9 mouse cellular contexts compared by ENCODE assay signal in genomic region chr1:195241496-195241895, GRCm38 (mm10).
DNase-seq lines count a peak whose midpoint lies in the region; ATAC-seq lines count a peak whose summit lies in the region.
"Had no signal": no experiment of that assay in that cellular context is flagged by ENCODE, and none has a peak within 500 bp of the region (broad histone marks: within the 10 kb centered on the region; RNA-seq: fewer than 3 reads in every experiment).

No protein-coding gene starts in this region.

- 4% methylated on average over 30 of the region's 30 CpGs for WGBS in hindbrain, embryonic 11.5 days
- WGBS in hindbrain, embryonic 13.5 days, result 4% methylated on average over 30 of the region's 30 CpGs

- intact Hi-C loops in heart, postnatal 36 days (cut with DNase I), result no loop called here
- intact Hi-C loops in left cerebral cortex, postnatal 14 days (cut with DNase I), result no loop called here

- H3K9ac ChIP-seq in hindbrain, embryonic 11.5 days (ENCODE audit: low read depth, low read length), result no peak overlapping the region
- no peak overlapping the region for H3K9ac ChIP-seq in hindbrain, embryonic 13.5 days
- H3K9ac ChIP-seq: embryonic facial prominence, embryonic 12.5 days had no signal

- no peaks in the 10 kb centered on the region for H3K36me3 ChIP-seq in hindbrain, embryonic 11.5 days (ENCODE audit: control insufficient read depth, insufficient read depth, low read length)
- no peaks in the 10 kb centered on the region for H3K36me3 ChIP-seq in hindbrain, embryonic 13.5 days
- H3K36me3 ChIP-seq: embryonic facial prominence, embryonic 12.5 days had no signal

- DNase-seq in hindbrain, embryonic 11.5 days (ENCODE audit: low spot score), result peak; percentile 100
- DNase-seq in adrenal gland, adult (ENCODE audit: inconsistent age in 2 of 2, low spot score in 1 of 2), result peak; percentile 95 to 99
- DNase-seq in embryo, embryonic 11 days, result peak; percentile 100
- DNase-seq in heart, postnatal 36 days, result peak; percentile 99 to 100
- DNase-seq in left cerebral cortex, postnatal 14 days (ENCODE audit: low spot score in 2 of 2), result peak; percentile 96 to 99
- DNase-seq in retina, adult 2 months (ENCODE audit: low read depth, low spot score), result peak; percentile 95
- peak; percentile 92 to 95 for DNase-seq in thymus, postnatal 36 days

- no peak overlapping the region for H3K27ac ChIP-seq in hindbrain, embryonic 11.5 days (ENCODE audit: low read depth, low read length)
- no peak overlapping the region for H3K27ac ChIP-seq in hindbrain, embryonic 13.5 days
- H3K27ac ChIP-seq: embryonic facial prominence, embryonic 12.5 days had no signal

- no peaks in the 10 kb centered on the region for H3K27me3 ChIP-seq in hindbrain, embryonic 11.5 days (ENCODE audit: control insufficient read depth, insufficient read depth, low read length)
- no peaks in the 10 kb centered on the region for H3K27me3 ChIP-seq in hindbrain, embryonic 13.5 days
- H3K27me3 ChIP-seq: embryonic facial prominence, embryonic 12.5 days had no signal

- no peaks in the 10 kb centered on the region for H3K4me1 ChIP-seq in hindbrain, embryonic 11.5 days (replicated peaks; ENCODE audit: control insufficient read depth, insufficient read depth, low read length)
- H3K4me1 ChIP-seq in hindbrain, embryonic 13.5 days (replicated peaks), result no peaks in the 10 kb centered on the region
- H3K4me1 ChIP-seq: embryonic facial prominence, embryonic 12.5 days had no signal

- no peaks in the 10 kb centered on the region for H3K9me3 ChIP-seq in hindbrain, embryonic 11.5 days (ENCODE audit: control insufficient read depth, low read length)
- no peaks in the 10 kb centered on the region for H3K9me3 ChIP-seq in hindbrain, embryonic 13.5 days
- H3K9me3 ChIP-seq: embryonic facial prominence, embryonic 12.5 days had no signal

- H3K4me3 ChIP-seq in hindbrain, embryonic 11.5 days (ENCODE audit: low read depth, low read length), result no peak overlapping the region
- no peak overlapping the region for H3K4me3 ChIP-seq in hindbrain, embryonic 13.5 days
- H3K4me3 ChIP-seq: embryonic facial prominence, embryonic 12.5 days had no signal

- ATAC-seq in hindbrain, embryonic 11.5 days (ENCODE audit: low FRiP score), result no peak
- no peak for ATAC-seq in hindbrain, embryonic 13.5 days (ENCODE audit: low FRiP score)

- H3K4me2 ChIP-seq in hindbrain, embryonic 11.5 days (replicated peaks; ENCODE audit: low read depth, low read length), result no peak overlapping the region
- no peak overlapping the region for H3K4me2 ChIP-seq in hindbrain, embryonic 13.5 days
- H3K4me2 ChIP-seq: embryonic facial prominence, embryonic 12.5 days had no signal
